Mouse (Mus musculus): ENCODE results near the gene Xpnpep3.
"Not testable (repeated sequence)": the region's sequence is repeated elsewhere in the genome, so short reads cannot be mapped to it uniquely, and the experiment has no call there.

The Xpnpep3 gene

GRCm38 (mm10) chr15:81399297-81399637, 671 bp upstream of the Xpnpep3 start:
- no peak for DNase-seq (ENCODE audit: low spot score in 2 of 2)

- DNase-seq (ENCODE audit: low spot score in 2 of 2): no peak
Observed at GRCm38 (mm10) chr15:81405008-81405407, 5.1 kb downstream of the Xpnpep3 start.

- DNase-seq (ENCODE audit: low spot score in 2 of 2): no peak
Observed at GRCm38 (mm10) chr15:81408199-81408598, 8.3 kb downstream of the Xpnpep3 start, which contains the start of gene Dnajb7. Gene Dnajb7 (minus strand): TSS chr15:81408299.

- DNase-seq (ENCODE audit: low spot score in 2 of 2): not testable (repeated sequence)
Observed at GRCm38 (mm10) chr15:81416763-81417310, 16.9 kb downstream of the Xpnpep3 start.

GRCm38 (mm10) chr15:81418065-81418464, 18.1 kb downstream of the Xpnpep3 start:
- DNase-seq (ENCODE audit: low spot score in 2 of 2): no peak

- no peak for DNase-seq (ENCODE audit: low spot score in 2 of 2)
Observed at GRCm38 (mm10) chr15:81421454-81421853, 21.5 kb downstream of the Xpnpep3 start.

GRCm38 (mm10) chr15:81422156-81422681, 22.3 kb downstream of the Xpnpep3 start:
- no peak for DNase-seq (ENCODE audit: low spot score in 2 of 2)

GRCm38 (mm10) chr15:81425311-81425710, 25.4 kb downstream of the Xpnpep3 start:
- no peak for DNase-seq (ENCODE audit: low spot score in 2 of 2)

- no peak for DNase-seq (ENCODE audit: low spot score in 2 of 2)
Observed at GRCm38 (mm10) chr15:81427947-81428346, 28.0 kb downstream of the Xpnpep3 start.

GRCm38 (mm10) chr15:81431195-81431594, 31.3 kb downstream of the Xpnpep3 start:
- no peak for DNase-seq (ENCODE audit: low spot score in 2 of 2)

GRCm38 (mm10) chr15:81438345-81438744, 38.4 kb downstream of the Xpnpep3 start:
- DNase-seq (ENCODE audit: low spot score in 2 of 2): no peak

- no peak for DNase-seq (ENCODE audit: low spot score in 2 of 2)
Observed at GRCm38 (mm10) chr15:81439236-81439635, 39.3 kb downstream of the Xpnpep3 start.

- peak in 1 of 2 experiments; percentile 47 for DNase-seq (ENCODE audit: low spot score in 2 of 2)
Observed at GRCm38 (mm10) chr15:81448463-81448862, 48.5 kb downstream of the Xpnpep3 start.

GRCm38 (mm10) chr15:81461523-81461922, 61.6 kb downstream of the Xpnpep3 start:
- no peak for DNase-seq (ENCODE audit: low spot score in 2 of 2)

- DNase-seq (ENCODE audit: low spot score in 2 of 2): no peak
Observed at GRCm38 (mm10) chr15:81465016-81465660, 65.2 kb downstream of the Xpnpep3 start.

GRCm38 (mm10) chr15:81465901-81466737, 66.2 kb downstream of the Xpnpep3 start, which contains the start of gene Rbx1:
Gene Rbx1 (plus strand): TSS chr15:81466296.
- DNase-seq (ENCODE audit: low spot score in 2 of 2): peak; percentile 97 to 98

- DNase-seq (ENCODE audit: low spot score in 2 of 2): no peak
Observed at GRCm38 (mm10) chr15:81466738-81467113, 66.8 kb downstream of the Xpnpep3 start.

GRCm38 (mm10) chr15:81470735-81471134, 70.8 kb downstream of the Xpnpep3 start:
- no peak for DNase-seq (ENCODE audit: low spot score in 2 of 2)

GRCm38 (mm10) chr15:81472256-81472655, 72.3 kb downstream of the Xpnpep3 start:
- DNase-seq (ENCODE audit: low spot score in 2 of 2): no peak

GRCm38 (mm10) chr15:81475654-81476053, 75.7 kb downstream of the Xpnpep3 start:
- DNase-seq (ENCODE audit: low spot score in 2 of 2): no peak

- no peak for DNase-seq (ENCODE audit: low spot score in 2 of 2)
Observed at GRCm38 (mm10) chr15:81476597-81476996, 76.7 kb downstream of the Xpnpep3 start.

GRCm38 (mm10) chr15:81479446-81480213, 79.7 kb downstream of the Xpnpep3 start:
- DNase-seq (ENCODE audit: low spot score in 2 of 2): no peak
